Mouse (Mus musculus): ENCODE data around the gene Zfp111. TPM values are rescaled to one million over a fixed set of nuclear protein-coding genes. Genes with fewer than 3 reads are reported as not detected.

Gene Zfp111
- total RNA-seq, 1 experiment from 2014 or later, result 9.5 TPM

Other genes with a start within 250 kb of the Zfp111 start
- not detected in 2 replicates for gene Vmn1r181, start 236.8 kb downstream of the Zfp111 start, total RNA-seq (2021)
- gene V1rd19, start 209.8 kb downstream of the Zfp111 start, total RNA-seq (2021), result not detected in 2 replicates
- gene Vmn1r183, start 158.2 kb downstream of the Zfp111 start, total RNA-seq (2021), result not detected in 2 replicates
- 21.8 and 22.3 TPM in 2 replicates for gene Zfp180, start 129.5 kb downstream of the Zfp111 start, total RNA-seq (2021)
- gene Zfp112, start 99.1 kb downstream of the Zfp111 start, total RNA-seq (2021), result 2.6 and 3.3 TPM in 2 replicates
- gene Zfp235, start 77.3 kb downstream of the Zfp111 start, total RNA-seq (2021), result 7.3 and 9.2 TPM in 2 replicates
- 0.30 and 0.79 TPM in 2 replicates for gene Zfp114, start 36.4 kb downstream of the Zfp111 start, total RNA-seq (2021)
- gene Zfp109, start 26.1 kb upstream of the Zfp111 start, total RNA-seq (2021), result 2.7 and 3.0 TPM in 2 replicates
- 2.1 and 3.4 TPM in 2 replicates for gene Zfp108, start 43.4 kb upstream of the Zfp111 start, total RNA-seq (2021)
- 4.4 and 4.7 TPM in 2 replicates for gene Zfp93, start 59.0 kb upstream of the Zfp111 start, total RNA-seq (2021)
- 6.5 and 11.4 TPM in 2 replicates for gene Zfp61, start 89.8 kb upstream of the Zfp111 start, total RNA-seq (2021)
- 3.8 and 5.4 TPM in 2 replicates for gene Zfp94, start 105.2 kb upstream of the Zfp111 start, total RNA-seq (2021)
- not detected in 2 replicates for gene Tescl, start 122.5 kb upstream of the Zfp111 start, total RNA-seq (2021)
- gene Lypd5, start 137.8 kb upstream of the Zfp111 start, total RNA-seq (2021), result not detected in 2 replicates
- gene Kcnn4, start 158.8 kb upstream of the Zfp111 start, total RNA-seq (2021), result 4.9 and 7.3 TPM in 2 replicates
- gene Smg9, start 188.2 kb upstream of the Zfp111 start, total RNA-seq (2021), result 17.3 and 26.7 TPM in 2 replicates
- gene Irgc1, start 240.9 kb upstream of the Zfp111 start, total RNA-seq (2021), result not detected in 2 replicates